Mouse (Mus musculus) liver, embryonic 14.5 days (tissue): ENCODE measurements around the gene Fabp6.

Source experiments
- CTCF ChIP-seq: IDR thresholded peaks from 2 replicates; pipeline ENCODE4 v1.5.1; 2016; ENCODE audit warnings: antibody characterized with exemption, low read depth, control low read depth
- EP300 ChIP-seq: IDR thresholded peaks from 2 replicates; pipeline ENCODE4 v1.6.1; 2016; ENCODE audit warnings: antibody characterized with exemption, low read depth

DNA sequence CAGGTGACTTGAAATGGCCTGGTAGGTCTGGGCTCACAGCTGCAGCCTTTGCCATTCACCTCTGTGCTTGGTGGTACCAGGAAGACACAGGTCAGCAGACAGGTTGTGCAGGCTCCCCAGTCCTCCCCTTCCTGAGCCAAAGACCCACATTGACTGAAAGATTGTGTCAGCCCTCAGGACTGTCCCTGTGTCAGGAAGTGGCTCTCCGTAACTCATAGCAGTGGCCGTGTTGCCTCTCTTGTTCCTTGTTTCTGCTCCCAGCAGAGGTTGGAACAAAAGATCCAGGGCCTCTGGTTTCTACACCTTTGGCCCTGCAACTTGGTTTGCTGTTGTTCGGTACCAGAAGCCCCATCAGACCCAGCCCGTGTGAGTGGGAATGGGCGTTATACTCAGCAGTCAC, 32.2 kb downstream of the Fabp6 start:
- TF ChIP-seq CTCF (no peak), EP300 (no peak)
